Mouse (Mus musculus) intestine, postnatal 0 days (tissue): ENCODE results near the gene Ctnnbip1. TPM values are rescaled to one million over a fixed set of nuclear protein-coding genes. Genes with fewer than 3 reads are reported as not detected.

Experiments
- ATAC-seq: fragments of 200-750 bp; cut with Nextera tagmentation; 2 replicates; pipeline ENCODE4 v1.8.0; 2017; ENCODE audit warnings: mild to moderate bottlenecking, moderate TSS enrichment, moderate library complexity
- H3K27ac ChIP-seq: fragments of 300-500 bp; sonication (generic); 2 replicates; pipeline ENCODE4 v1.5.1; 2014; ENCODE audit warnings: mild to moderate bottlenecking, low read depth, low read length, moderate library complexity
- H3K27me3 ChIP-seq: fragments of 300-500 bp; sonication (generic); replicated peaks from 2 replicates; pipeline ENCODE4 v1.6.1; 2014; ENCODE audit warnings: low read length, mixed read lengths; ENCODE audit not compliant: control insufficient read depth, insufficient read depth
- H3K36me3 ChIP-seq: fragments of 300-500 bp; sonication (generic); 2 replicates; pipeline ENCODE4 v1.6.1; 2014; ENCODE audit warnings: mild to moderate bottlenecking, moderate library complexity; ENCODE audit not compliant: control insufficient read depth, insufficient read depth
- H3K4me1 ChIP-seq: fragments of 300-500 bp; sonication (generic); replicated peaks from 2 replicates; pipeline ENCODE4 v1.6.1; 2014; ENCODE audit warnings: antibody characterized with exemption, low read length, mixed read lengths; ENCODE audit not compliant: control insufficient read depth, insufficient read depth
- H3K4me2 ChIP-seq: fragments of 300-500 bp; sonication (generic); replicated peaks from 2 replicates; pipeline ENCODE4 v1.6.1; 2014; ENCODE audit warnings: low read depth, mild to moderate bottlenecking, moderate library complexity
- H3K4me3 ChIP-seq: fragments of 300-500 bp; sonication (generic); 2 replicates; pipeline ENCODE4 v1.5.1; 2014; ENCODE audit warnings: low read depth, low read length
- H3K9ac ChIP-seq: fragments of 300-500 bp; sonication (generic); 2 replicates; pipeline ENCODE4 v1.6.1; 2014; ENCODE audit warnings: mild to moderate bottlenecking, low read depth, low read length
- H3K9me3 ChIP-seq: fragments of 300-500 bp; sonication (generic); 2 replicates; pipeline ENCODE4 v1.6.1; 2016; ENCODE audit warnings: mixed run types; ENCODE audit not compliant: control insufficient read depth
- CTCF ChIP-seq: sonication (generic); IDR thresholded peaks from 2 replicates; pipeline ENCODE4 v1.5.1; 2016; ENCODE audit warnings: low read depth, mild to moderate bottlenecking, control low read depth, antibody characterized with exemption, moderate library complexity
- WGBS: fragments of 180-500 bp; shearing (Covaris S2); extraction: QIAGEN DNeasy Blood & Tissue Kit; methylation state at CpG from one replicate; pipeline ENCODE4 v1.1.7; 2014; 5-methylcytosine and 5-hydroxymethylcytosine counted together
- polyA plus RNA-seq: library from polyadenylated mRNA; unstranded; fragments of >200 nt; fragmentation: Nextera tagmentation; extraction: Ambion mirVana; gene quantifications from 2 replicates; pipeline ENCODE4 v1.2.1, GENCODE M21; 2015

Ctnnbip1 gene
- polyA plus RNA-seq, 1 experiment from 2014 or later, result 52.8 TPM

- no peak overlapping the region for H3K9ac ChIP-seq
- no peak for ATAC-seq
- H3K4me2 ChIP-seq, result no peak overlapping the region
- no peak for TF ChIP-seq CTCF
- no peak overlapping the region for H3K4me3 ChIP-seq
- H3K36me3 ChIP-seq, result no peaks in the 10 kb centered on the region; the same call in 1 of the 2 replicates
- no peaks in the 10 kb centered on the region; the same call in 1 of the 2 replicates for H3K4me1 ChIP-seq
- no peaks in the 10 kb centered on the region for H3K27me3 ChIP-seq
- H3K9me3 ChIP-seq, result no peaks in the 10 kb centered on the region
- no peak overlapping the region for H3K27ac ChIP-seq
- WGBS, result 44% methylated on average over 7 of the region's 7 CpGs
Observed at GRCm38 (mm10) chr4:149602236-149602635, 84.2 kb downstream of the Ctnnbip1 start.

GRCm38 (mm10) chr4:149603860-149604259 lies 85.8 kb downstream of the Ctnnbip1 start:
- H3K27ac ChIP-seq, result no peak overlapping the region
- H3K4me1 ChIP-seq, result no peaks in the 10 kb centered on the region; the same call in none of the 2 replicates
- no peaks in the 10 kb centered on the region for H3K9me3 ChIP-seq
- no peak overlapping the region for H3K4me2 ChIP-seq
- H3K27me3 ChIP-seq, result no peaks in the 10 kb centered on the region
- no peaks in the 10 kb centered on the region; the same call in 1 of the 2 replicates for H3K36me3 ChIP-seq
- no peak overlapping the region for H3K9ac ChIP-seq
- ATAC-seq, result no peak
- peak; percentile 22; the same call in 1 of the 2 replicates for TF ChIP-seq CTCF
- WGBS, result 58% methylated on average over 1 of the region's 1 CpGs
- H3K4me3 ChIP-seq, result no peak overlapping the region

- 81% methylated on average over 3 of the region's 3 CpGs for WGBS
- ATAC-seq, result no peak
- TF ChIP-seq CTCF, result peak; percentile 56
- Histone ChIP-seq H3K4me1 (no peaks in the 10 kb centered on the region; the same call in none of the 2 replicates), H3K9me3 (no peaks in the 10 kb centered on the region), H3K4me3 (no peak overlapping the region), H3K27me3 (no peaks in the 10 kb centered on the region), H3K36me3 (no peaks in the 10 kb centered on the region; the same call in 1 of the 2 replicates), H3K9ac (no peak overlapping the region), H3K4me2 (no peak overlapping the region), H3K27ac (no peak overlapping the region)
Observed at GRCm38 (mm10) chr4:149604518-149604917, 86.5 kb downstream of the Ctnnbip1 start.

GRCm38 (mm10) chr4:149606056-149606455 lies 88.0 kb downstream of the Ctnnbip1 start:
- ATAC-seq, result no peak
- Histone ChIP-seq H3K27me3 (no peaks in the 10 kb centered on the region), H3K9me3 (no peaks in the 10 kb centered on the region), H3K4me1 (no peaks in the 10 kb centered on the region; the same call in none of the 2 replicates), H3K4me3 (no peak overlapping the region), H3K4me2 (no peak overlapping the region), H3K9ac (no peak overlapping the region), H3K27ac (no peak overlapping the region), H3K36me3 (no peaks in the 10 kb centered on the region; the same call in 1 of the 2 replicates)
- TF ChIP-seq CTCF, result no peak
- WGBS, result 87% methylated on average over 18 of the region's 18 CpGs

- Histone ChIP-seq H3K4me2 (no peak overlapping the region), H3K9ac (no peak overlapping the region), H3K9me3 (no peaks in the 10 kb centered on the region), H3K4me3 (no peak overlapping the region), H3K4me1 (no peaks in the 10 kb centered on the region; the same call in 1 of the 2 replicates), H3K36me3 (no peaks in the 10 kb centered on the region; the same call in 1 of the 2 replicates), H3K27ac (no peak overlapping the region), H3K27me3 (no peaks in the 10 kb centered on the region)
- TF ChIP-seq CTCF, result no peak
- ATAC-seq, result no peak
- WGBS, result 44% methylated on average over 15 of the region's 15 CpGs
Observed at GRCm38 (mm10) chr4:149606766-149607358, 88.8 kb downstream of the Ctnnbip1 start.

- no peaks in the 10 kb centered on the region for H3K9me3 ChIP-seq
- 0 out of 2 replicates have a peak overlapping the region, but pooled peaks have one; percentile 9 for H3K4me2 ChIP-seq
- WGBS, result 50% methylated on average over 20 of the region's 20 CpGs
- H3K9ac ChIP-seq, result no peak overlapping the region
- 0 out of 2 replicates have a peak overlapping the region, but pooled peaks have one; percentile 28 for H3K27ac ChIP-seq
- no peaks in the 10 kb centered on the region; the same call in 1 of the 2 replicates for H3K36me3 ChIP-seq
- no peaks in the 10 kb centered on the region; the same call in 1 of the 2 replicates for H3K4me1 ChIP-seq
- H3K4me3 ChIP-seq, result no peak overlapping the region
- H3K27me3 ChIP-seq, result no peaks in the 10 kb centered on the region
- TF ChIP-seq CTCF, result peak; percentile 23; the same call in 1 of the 2 replicates
- 0 out of 2 replicates have a peak, but pooled peaks have one; percentile 23 for ATAC-seq
Observed at GRCm38 (mm10) chr4:149607591-149608308, 89.7 kb downstream of the Ctnnbip1 start.
